Mouse (Mus musculus): ENCODE data around the gene Krtap5-1. TPM values are rescaled to one million over a fixed set of nuclear protein-coding genes. Genes with fewer than 3 reads are reported as not detected.
A peak's percentile ranks its signal among the peaks of the same experiment; 100 is the strongest.

The Krtap5-1 gene
- total and polyA plus RNA-seq, 3 experiments: not detected

GRCm38 (mm10) chr7:142284615-142285080 lies 12.3 kb downstream of the Krtap5-1 start:
- Histone ChIP-seq H3K79me2 (ENCODE audit: control insufficient read depth, insufficient read depth, low read length, poor library complexity) (no peaks in the 10 kb centered on the region; the same call in 1 of the 2 replicates), H3K9me3 (replicated peaks; ENCODE audit: insufficient read depth, low read length) (no peaks in the 10 kb centered on the region), H3K4me1 (ENCODE audit: control insufficient read depth in 1 of 2, insufficient read depth in 2 of 2, low read length in 2 of 2) (no peaks in the 10 kb centered on the region), H3K4me3 (ENCODE audit: control insufficient read depth in 1 of 2, insufficient read depth in 1 of 2, low read depth in 2 of 2, low read length in 2 of 2) (peak overlapping the region; percentile 52 to 64), H3K9ac (ENCODE audit: control insufficient read depth, low read depth, low read length, poor library complexity, severe bottlenecking) (peak overlapping the region; percentile 64), H3K27me3 (ENCODE audit: control insufficient read depth in 1 of 2, insufficient read depth in 2 of 2, low read length in 2 of 2) (no peaks in the 10 kb centered on the region; a peak in 2 of 4 replicates), H3K27ac (ENCODE audit: control insufficient read depth, low read depth, low read length) (peak overlapping the region; percentile 54), H3K36me3 (ENCODE audit: control insufficient read depth in 1 of 2, insufficient read depth in 2 of 2, low read length in 2 of 2) (no peaks in the 10 kb centered on the region)
- peak; percentile 91 for DNase-seq (ENCODE audit: low read depth, low spot score)
- TF ChIP-seq MEF2A (IDR thresholded peaks at IDR 0.05; ENCODE audit: extremely low read depth, insufficient replicate concordance, low read depth, low read length, poor library complexity, severe bottlenecking) (no peak), ETS1 (IDR thresholded peaks at IDR 0.05; ENCODE audit: low read depth, low read length) (no peak), SMC3 (IDR thresholded peaks at IDR 0.05; ENCODE audit: low read depth, low read length) (peak; percentile 55), E2F4 (IDR thresholded peaks at IDR 0.05; ENCODE audit: borderline replicate concordance, low read depth, low read length) (no peak), MAFK (IDR thresholded peaks at IDR 0.05; ENCODE audit: borderline replicate concordance, low read depth, low read length) (no peak), KAT2A (conservative IDR thresholded peaks at IDR 0.05; ENCODE audit: low read depth, low read length) (no peak), USF2 (IDR thresholded peaks at IDR 0.05; ENCODE audit: borderline replicate concordance in 1 of 2, insufficient read depth in 1 of 2, low read depth in 1 of 2, low read length in 2 of 2) (no peak), RAD21 (IDR thresholded peaks at IDR 0.05; ENCODE audit: low read depth, low read length) (peak; percentile 53), MXI1 (IDR thresholded peaks at IDR 0.05; ENCODE audit: low read depth, low read length) (peak; percentile 77), GABPA (IDR thresholded peaks at IDR 0.05; ENCODE audit: low read depth, low read length) (no peak), ZNF384 (IDR thresholded peaks at IDR 0.05; ENCODE audit: low read depth, low read length) (no peak), ZMIZ1 (IDR thresholded peaks at IDR 0.05; ENCODE audit: low read depth, low read length) (no peak), TAL1 (IDR thresholded peaks at IDR 0.05; ENCODE audit: low read length) (no peak), TCF12 (IDR thresholded peaks at IDR 0.05; ENCODE audit: low read depth, low read length) (no peak), SIN3A (IDR thresholded peaks at IDR 0.05; ENCODE audit: low read length) (peak; percentile 49; the same call in 1 of the 2 replicates), GATA1 (IDR thresholded peaks at IDR 0.05; ENCODE audit: low read depth, low read length) (no peak), MYB (IDR thresholded peaks at IDR 0.05; ENCODE audit: low read depth, low read length) (no peak), JUND (IDR thresholded peaks at IDR 0.05; ENCODE audit: low read depth, low read length) (no peak), CHD1 (IDR thresholded peaks at IDR 0.05; ENCODE audit: low read depth, low read length) (no peak), ELF1 (IDR thresholded peaks at IDR 0.05; ENCODE audit: low read depth, low read length) (peak; percentile 17; the same call in 1 of the 2 replicates), ZKSCAN1 (IDR thresholded peaks at IDR 0.05; ENCODE audit: low read depth, low read length) (no peak), MAX (IDR thresholded peaks at IDR 0.05; ENCODE audit: low read length) (peak; percentile 52; the same call in 1 of the 2 replicates), ZC3H11A (IDR thresholded peaks at IDR 0.05; ENCODE audit: low read depth, low read length) (peak; percentile 49), POLR2AphosphoS2 (IDR thresholded peaks at IDR 0.05; ENCODE audit: low read length) (no peak), BHLHE40 (IDR thresholded peaks at IDR 0.05; ENCODE audit: borderline replicate concordance, low read depth, low read length) (peak; percentile 24; the same call in 1 of the 2 replicates), POLR2AphosphoS5 (IDR thresholded peaks at IDR 0.05; ENCODE audit: borderline replicate concordance, low read depth, low read length) (no peak), MYC (IDR thresholded peaks at IDR 0.05; ENCODE audit: low read depth, low read length) (peak; percentile 68; the same call in 1 of the 2 replicates), NRF1 (IDR thresholded peaks at IDR 0.05; ENCODE audit: insufficient read depth, low read depth, low read length, poor library complexity, severe bottlenecking) (no peak), UBTF (IDR thresholded peaks at IDR 0.05; ENCODE audit: borderline replicate concordance, insufficient read depth, low read depth, low read length) (no peak), USF1 (IDR thresholded peaks at IDR 0.05; ENCODE audit: low read depth, low read length) (no peak), POLR2A (IDR thresholded peaks at IDR 0.05; ENCODE audit: control insufficient read depth in 1 of 2, insufficient read depth in 1 of 2, low read depth in 1 of 2, low read length in 2 of 2, poor library complexity in 1 of 2) (no peak; a peak in 1 of 4 replicates), CTCF (IDR thresholded peaks at IDR 0.05 in 2 of 3, conservative IDR thresholded peaks at IDR 0.05 in 1 of 3; ENCODE audit: control insufficient read depth in 1 of 3, insufficient read depth in 1 of 3, low read depth in 2 of 3, low read length in 3 of 3, poor library complexity in 1 of 3, severe bottlenecking in 1 of 3) (peak; percentile 59 to 87 (median 77)), MAZ (IDR thresholded peaks at IDR 0.05; ENCODE audit: low read depth, low read length) (0 out of 2 replicates have a peak, but pooled peaks have one; percentile 1), RCOR1 (IDR thresholded peaks at IDR 0.05; ENCODE audit: low read depth, low read length) (no peak), TBP (IDR thresholded peaks at IDR 0.05; ENCODE audit: low read depth, low read length) (no peak), HCFC1 (IDR thresholded peaks at IDR 0.05; ENCODE audit: low read depth, low read length) (peak; percentile 67), CHD2 (IDR thresholded peaks at IDR 0.05; ENCODE audit: low read length) (no peak)
